Mouse (Mus musculus) heart, adult 18-20 months (tissue): ENCODE data around the gene Rai14. TPM values are rescaled to one million over a fixed set of nuclear protein-coding genes. Genes with fewer than 3 reads are reported as not detected.
"Not testable (repeated sequence)": the region's sequence is repeated elsewhere in the genome, so short reads cannot be mapped to it uniquely, and the experiment has no call there.

ENCODE experiments used
- DNase-seq, 2 experiments: peaks; one replicate each; pipeline ENCODE4 v3.0.0; 2021 to 2022; ENCODE audit warnings: mixed read lengths in 1 of 2
- total RNA-seq, 2 experiments: library from RNA; stranded (reverse); gene quantifications; 2 replicates each; pipeline ENCODE4 v1.2.3; 2021

Gene Rai14
- total RNA-seq, 2 experiments from 2014 or later: 3.6 to 3.9 TPM

DNA sequence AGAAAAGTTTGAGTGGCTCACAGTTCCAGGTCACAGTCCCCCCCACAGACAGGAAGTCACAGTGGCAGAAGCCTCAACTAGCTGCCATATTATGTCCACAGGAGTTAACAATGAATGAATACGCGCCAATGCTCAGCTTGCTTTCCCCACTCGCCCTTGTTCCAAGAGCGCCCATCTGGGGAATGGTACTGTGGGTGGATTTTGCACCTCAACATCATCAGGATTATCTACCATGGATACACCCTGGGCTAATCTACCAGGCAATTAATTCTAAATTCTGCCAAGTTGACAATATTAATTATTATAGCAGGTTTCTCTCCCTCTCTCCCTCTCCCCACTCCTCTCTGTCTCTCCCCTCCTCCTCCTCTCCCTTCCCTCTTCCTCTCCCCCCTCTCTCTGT, 105.3 kb downstream of the Rai14 start:
- DNase-seq: no peak

DNA sequence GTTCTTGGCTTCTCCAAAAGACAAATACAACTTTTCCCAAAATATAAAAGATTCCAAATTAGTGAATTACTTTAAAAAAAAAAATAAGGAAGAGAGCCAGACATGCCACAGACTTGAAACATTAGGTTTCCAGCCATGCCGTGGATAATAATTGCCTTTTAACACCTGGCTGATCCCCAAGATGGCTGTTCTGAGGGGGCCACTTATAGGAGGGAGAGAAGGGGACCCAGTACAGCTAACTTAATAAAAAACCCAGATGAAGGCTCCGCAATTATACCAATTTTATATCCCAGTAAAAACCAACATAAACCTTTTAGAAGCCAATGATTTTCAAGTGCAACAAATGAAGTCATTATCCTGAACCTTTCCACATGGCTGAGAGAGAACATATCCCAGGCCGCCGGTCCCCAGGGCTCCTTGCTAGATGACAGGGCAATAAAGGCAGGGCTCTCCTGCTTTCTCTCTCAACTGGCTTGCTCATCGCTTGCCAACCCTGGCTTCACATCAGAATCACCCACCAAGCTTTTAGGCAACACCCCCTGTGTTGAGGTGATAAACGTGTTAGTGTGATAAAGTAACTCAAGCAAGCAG, 105.8 kb downstream of the Rai14 start:
- DNase-seq: no peak

DNA sequence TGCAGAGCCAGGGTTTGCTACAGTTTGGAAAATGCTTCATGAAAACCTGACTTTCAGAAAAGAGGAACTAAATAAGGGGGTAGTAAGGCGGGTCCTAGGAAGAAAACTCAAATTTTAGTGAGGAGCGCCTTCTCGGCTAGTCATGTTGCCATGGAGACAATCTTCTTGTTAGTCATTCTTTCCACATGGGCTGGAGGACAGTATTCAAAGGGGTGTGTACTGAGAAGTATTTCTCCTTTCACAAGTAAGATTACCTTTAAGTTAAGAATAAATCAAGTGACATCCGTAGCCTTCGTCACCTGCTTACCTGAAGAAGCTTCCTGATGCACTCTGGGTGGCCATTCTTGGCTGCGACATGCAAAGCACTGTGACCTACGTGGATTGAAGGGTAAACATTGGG, 115.0 kb downstream of the Rai14 start:
- peak in 1 of 2 experiments; percentile 28 for DNase-seq

DNA sequence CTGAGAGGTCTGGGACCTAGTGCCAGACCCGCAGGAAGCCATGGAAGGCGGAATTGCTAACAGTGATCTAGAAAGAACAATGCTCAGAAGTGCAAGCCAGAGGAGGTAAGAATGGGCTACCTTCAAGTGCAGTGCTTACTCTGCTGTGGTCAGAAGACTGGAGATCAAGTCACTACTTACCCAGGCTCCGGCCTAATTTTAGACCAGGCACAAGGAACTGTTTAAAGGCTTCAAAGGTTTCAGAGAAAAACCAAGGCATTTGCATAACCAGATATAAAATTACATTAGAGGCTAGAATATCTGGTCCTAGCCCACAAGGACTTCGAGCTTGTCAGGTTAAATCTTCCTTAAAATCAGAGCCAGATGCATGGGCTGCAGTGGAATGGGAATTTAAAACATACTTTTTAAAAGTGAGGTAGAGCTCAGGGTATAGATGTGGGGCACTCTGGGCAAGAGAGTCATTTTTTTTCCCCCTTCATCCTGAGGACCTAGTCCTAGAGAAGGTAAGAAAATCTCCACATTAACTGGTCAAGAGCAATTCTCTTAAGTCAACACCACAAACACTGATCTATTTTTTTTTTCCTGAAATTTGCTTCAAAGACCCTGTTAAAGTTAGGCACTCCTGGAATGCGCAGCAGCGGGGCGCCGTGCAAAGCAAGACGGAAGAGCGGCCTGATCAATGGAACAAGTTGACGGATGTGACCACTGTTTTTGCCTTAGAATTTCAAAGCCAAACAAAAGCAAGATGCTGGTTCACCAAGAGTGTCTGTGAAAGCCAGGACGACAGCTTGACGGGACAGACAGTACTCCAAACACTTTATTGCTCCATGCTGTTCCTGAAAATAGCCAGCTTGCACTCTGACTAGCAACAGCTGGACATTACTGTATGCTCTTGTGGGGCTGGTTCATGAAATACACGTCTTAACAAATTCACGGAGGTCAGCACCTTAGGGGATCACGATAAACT, 115.9 kb downstream of the Rai14 start:
- DNase-seq: peak in 1 of 2 experiments; percentile 40

DNA sequence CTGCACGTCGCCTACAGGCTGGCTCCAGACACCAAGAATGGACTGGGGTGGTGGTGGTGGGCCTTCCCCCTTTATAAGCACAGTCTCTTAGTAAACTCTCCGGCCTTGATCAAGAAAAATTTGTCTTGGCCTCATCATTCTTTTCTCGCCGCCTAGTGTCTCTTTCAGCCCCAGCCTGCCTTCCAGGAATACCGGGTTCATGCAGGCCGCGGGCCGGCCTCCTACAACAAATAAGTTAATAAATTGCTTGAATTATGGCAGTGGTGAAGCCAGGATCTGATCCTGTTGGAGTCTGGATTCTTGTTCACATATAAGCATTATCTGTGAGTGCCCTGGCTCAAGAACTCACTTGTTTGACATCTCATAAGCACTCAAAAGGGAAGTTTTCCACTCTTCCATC, 117.6 kb downstream of the Rai14 start:
- DNase-seq: no peak

DNA sequence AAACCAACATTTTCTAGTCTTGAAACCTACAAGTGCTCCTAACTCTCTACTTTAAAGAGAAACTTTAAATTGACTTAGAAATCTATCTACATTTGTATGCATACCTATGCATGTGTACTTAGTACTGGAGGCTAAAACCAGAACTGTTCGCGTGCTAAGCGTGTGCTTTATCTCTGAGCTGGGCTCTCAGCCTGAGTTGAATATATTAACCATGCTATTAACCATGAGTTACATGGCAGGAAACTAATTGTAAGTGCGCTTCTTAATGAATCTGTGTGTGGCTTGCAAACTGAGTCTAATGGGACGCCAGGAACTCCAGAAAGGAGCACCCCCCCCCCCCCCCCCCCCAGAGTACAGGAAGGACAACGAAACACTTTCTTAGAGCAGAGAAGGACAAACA, 119.0 kb downstream of the Rai14 start:
- DNase-seq: no peak

DNA sequence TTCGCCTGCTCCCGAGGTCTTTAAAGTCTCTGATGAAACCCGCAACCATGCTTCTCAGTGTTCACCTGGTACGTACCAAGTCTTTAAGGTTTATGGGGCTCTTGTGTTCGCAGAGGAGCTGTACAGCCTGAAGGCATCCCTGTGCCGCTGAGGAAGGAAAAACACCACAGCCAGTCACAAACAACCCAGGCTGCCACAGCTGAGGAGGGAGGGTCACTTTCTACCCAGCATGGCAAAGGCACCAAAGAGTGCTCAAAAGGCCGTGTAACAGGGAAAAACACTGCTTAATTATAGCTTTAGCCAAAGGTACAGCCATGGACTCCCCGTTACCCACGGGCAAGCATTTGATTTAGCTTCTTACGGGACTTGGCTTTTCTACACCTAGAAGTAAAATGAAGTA, 119.5 kb downstream of the Rai14 start:
- DNase-seq: no peak

DNA sequence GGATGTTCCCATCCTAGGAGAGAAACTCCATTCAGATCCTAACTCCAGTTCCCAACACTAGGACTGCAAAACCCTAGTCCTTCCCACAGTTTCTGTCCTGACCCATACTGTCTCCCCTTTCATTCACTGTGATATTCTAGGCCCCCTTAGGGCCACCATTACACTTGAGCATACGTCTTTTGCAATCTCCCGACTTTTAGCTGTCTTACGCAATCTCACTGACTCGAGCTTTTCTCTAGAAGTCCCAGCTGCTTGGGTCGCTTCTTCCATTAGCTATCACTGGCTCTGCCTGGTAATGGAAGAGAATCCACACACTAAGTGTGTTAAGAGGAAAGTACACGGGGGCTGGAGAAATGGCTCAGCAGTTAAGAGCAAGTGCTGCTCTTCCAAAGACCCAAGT, 121.3 kb downstream of the Rai14 start:
- DNase-seq: no peak

DNA sequence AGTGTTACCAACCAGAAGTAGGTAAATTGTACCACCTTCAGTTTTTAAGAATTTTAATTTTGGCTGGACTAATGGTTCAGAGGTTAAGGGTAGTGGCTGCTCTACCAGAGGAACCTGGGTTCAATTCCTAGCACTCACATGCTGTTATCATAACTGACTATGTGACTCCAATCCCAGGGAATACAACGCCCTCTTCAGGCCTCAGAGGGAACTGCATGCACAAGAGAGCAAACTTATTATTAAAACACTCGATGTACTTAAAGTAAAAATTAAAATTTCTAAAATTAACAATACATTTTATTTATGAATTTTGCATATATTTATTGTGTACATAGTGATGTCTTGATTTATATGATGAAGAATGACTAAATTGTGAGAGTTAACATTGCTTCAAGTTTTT, 127.9 kb downstream of the Rai14 start:
- no peak for DNase-seq

DNA sequence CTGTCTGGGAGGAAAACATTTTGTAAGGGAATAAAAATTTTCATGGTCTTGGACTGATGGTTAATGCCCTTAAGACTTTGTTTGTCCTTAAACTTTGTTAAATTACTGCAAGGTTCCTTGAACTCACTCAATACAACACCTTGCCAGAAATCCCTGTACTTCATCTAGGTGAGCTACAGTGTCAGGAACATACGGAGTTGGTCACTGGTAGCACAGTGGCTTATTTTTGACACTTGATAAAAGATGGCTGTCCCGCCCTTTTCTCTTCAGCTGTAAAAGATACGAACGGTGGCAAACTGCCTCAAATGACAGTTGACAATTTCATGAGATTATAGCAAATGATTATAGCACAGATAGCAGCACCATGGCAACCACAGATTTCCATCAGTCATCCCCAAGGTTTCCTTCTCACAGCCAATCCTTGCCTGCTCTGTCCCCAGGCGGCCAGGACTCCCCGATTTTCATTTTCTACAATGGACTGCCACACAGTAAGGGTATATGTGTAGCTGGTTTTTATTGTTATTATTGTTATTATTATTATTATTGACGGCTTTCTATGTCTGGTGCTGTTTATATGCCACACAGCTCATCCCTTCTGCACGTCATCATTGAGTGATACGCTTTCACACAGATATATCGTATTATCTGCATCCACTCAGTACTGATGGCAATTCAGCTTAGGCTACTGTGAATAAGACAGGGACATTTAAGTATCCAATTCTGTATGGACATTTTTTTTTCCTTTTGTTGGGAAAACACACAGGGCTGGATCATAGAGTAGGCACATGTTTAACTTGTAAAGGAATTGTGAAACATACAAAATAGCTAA, 129.9 kb downstream of the Rai14 start:
- no peak for DNase-seq

DNA sequence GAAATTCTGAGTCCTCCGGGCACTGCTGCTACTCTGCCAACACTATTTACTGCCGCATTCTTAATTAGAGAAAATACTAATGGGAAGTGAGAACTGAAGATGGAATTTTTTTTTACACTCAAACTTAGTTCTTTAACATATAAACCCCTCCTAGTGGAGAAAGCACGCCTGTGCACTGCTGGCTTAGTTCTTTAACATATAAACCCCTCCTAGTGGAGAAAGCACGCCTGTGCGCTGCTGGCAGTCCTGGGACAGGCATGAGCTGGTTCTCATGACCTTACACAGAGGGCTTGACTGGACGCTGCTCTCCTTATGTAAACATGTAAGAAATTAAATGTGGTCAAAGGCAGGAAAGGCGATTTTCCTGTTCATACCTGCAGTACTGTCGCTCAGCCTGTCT, 131.0 kb downstream of the Rai14 start:
- DNase-seq: peak; percentile 46 to 52

DNA sequence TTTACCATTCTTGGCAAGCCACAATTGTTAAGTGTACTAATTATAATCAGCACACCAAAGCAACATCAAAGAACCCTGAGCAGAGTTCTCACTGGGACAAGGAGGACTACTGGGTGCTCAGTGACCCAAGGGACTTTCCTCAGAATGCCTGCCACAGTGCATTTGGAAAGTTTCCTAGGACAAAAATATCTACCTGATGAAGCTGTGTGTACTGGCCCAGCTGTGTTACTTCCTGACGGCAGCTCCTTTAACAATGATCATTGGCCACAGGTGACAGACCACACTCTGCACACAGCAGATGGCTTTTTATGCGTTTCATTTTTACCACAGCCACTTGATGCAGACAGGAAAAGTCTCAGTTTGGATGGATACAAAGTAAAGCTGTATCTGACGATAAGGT, 135.3 kb downstream of the Rai14 start:
- DNase-seq: peak in 1 of 2 experiments; percentile 7

DNA sequence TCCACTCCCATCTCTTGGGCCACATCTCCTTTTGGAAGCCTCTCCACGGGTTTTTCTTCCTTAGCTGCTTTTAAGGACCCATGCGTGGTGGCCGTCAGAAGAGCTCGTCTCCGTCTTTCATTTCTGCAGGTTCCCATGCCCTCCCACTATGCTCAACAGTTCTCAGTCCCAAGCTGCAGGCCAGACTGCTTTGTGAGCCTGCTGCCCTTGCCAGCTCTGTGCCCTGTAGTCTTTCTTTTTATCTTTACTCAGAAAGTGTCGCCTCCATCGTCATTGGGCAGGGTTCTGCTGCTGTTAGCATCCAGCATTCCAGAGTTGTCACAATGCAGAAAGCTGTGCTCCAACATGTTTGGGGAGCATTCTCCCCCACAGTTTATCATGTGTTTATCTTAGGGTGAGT, 147.9 kb downstream of the Rai14 start:
- DNase-seq: no peak

DNA sequence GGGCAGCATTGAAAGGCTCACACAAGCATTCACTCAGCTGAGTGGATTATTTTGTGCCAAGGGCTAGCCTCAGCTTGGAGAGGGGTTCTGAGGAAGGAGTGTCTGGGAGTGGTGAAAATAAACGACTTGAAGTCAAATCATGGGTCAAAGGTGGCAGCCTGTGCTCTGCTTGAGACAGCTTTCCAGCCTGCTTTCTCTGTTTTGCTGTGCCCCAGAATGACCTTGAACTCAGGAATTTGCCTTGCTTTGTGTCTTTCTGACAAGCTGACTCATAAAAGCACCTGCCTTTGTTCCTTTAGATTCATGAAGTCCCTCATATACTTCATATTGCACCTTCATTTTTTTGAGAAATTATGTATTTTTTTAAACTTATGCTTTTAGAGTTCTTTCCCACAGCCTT, 150.2 kb downstream of the Rai14 start:
- DNase-seq: no peak

DNA sequence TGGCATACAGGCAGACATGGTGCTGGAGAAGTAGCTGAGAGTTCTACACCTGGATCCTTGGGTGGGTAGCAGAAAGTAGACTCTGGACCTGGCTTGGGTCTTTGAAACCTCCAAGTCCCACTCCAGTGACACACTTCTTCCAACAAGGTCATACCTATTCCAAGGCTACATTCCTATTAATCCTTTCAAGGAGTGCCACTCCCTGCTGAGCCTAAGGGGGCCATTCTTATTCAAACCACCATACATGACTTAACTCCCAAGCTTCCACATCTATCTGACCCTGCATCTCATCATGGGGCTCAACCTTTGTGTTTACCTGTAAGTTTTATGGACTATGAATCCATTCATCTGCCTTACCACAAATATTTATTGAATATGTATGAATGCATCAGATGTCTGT, 152.1 kb downstream of the Rai14 start:
- DNase-seq: no peak

DNA sequence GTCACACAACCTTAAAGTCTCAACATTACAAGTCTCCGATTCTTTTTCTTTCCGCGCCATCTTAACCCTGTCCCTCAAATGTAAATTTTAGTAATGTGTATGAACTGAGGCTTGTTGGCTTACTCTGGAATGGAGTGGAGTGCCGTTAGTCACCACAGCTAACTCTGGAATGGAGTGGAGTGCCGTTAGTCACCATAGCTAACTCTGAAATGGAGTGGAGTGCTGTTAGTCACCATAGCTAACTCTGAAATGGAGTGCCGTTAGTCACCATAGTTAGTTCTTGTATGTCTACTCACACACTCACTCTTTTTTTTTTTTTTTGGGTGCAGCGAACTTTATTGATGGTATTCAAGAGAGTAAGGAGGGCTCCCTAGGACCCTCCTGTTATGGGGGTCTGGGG, 154.4 kb downstream of the Rai14 start:
- DNase-seq: no peak

DNA sequence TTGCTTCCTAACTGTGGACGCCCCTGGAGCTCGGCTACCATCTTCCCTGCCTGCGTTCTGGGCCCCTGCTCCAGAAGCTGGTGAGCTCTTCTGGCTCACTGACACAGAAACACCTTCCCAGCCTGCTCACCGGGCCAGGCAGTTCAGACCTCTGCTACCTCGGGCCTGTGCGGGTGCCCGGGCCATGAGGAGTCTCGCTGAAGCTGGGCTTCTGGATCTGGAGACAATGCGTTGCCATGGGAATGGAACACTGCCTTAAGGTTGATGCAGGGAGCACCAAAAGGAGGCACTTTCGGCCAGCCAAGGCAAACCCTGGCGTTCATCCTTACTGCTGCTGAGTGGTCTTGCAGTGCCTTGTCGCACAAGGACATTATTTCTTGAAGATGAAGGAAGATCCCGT, 156.0 kb downstream of the Rai14 start, which contains the start of gene Ttc23l:
Gene Ttc23l, minus strand, starts transcription at position 204 of the 400 bp plus-strand sequence.
- no peak for DNase-seq

DNA sequence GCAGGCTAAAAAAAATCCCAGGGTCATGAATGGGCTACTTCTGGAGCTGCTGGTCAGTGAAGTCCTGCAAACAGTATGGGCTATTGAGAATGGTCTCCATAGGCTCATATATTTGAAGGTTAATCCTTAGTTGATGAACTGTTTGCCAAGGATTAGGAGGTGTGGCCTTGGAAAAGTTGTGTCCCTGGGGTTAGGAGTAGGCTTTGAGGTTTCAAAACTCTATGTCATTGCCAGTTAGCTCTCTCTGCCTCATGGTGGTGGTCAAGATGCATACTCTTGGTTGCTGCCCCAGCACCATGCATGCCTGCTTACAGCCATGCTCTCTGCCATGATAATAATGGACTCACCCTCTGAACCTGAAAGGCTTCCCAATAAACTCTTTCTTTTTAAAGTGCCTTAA, 160.1 kb downstream of the Rai14 start:
- DNase-seq: no peak

DNA sequence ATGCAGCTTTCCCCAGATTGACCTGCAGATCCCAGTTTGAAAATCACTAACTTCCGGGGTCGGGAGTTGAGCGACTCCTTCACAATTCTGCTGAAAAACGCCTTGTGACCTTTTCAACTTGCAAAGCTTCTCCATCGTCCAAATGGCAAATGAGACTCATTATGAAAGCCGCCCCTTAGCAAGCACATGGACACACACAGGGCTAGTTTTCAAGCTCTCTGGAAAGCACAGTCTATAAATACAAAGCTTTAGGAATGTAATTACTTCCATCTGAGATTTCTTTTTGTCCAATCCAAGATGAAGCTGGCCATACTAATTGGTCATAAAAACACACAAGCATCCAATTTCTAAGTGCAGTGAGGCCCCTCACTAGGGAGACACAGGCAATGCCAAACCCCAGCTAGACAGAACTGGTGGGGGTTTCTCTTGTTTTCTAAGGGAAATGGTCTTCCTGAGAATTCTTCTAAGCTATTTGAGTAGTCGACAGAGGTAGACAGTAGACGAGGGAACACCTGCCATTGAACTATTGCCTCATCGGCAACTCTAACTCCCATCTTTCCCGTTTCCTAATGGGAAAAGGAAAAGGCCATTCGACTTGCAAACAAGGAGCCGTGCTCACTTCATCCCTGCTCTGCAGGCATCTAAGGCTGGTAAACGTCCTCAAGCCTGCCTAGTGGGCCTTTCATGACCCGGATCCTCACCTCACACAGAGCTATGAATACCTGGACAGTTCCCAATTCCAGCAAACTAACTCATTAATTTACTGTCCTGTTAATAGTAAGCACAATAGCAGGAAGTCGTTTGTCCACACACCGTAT, 173.9 kb downstream of the Rai14 start:
- no peak for DNase-seq

DNA sequence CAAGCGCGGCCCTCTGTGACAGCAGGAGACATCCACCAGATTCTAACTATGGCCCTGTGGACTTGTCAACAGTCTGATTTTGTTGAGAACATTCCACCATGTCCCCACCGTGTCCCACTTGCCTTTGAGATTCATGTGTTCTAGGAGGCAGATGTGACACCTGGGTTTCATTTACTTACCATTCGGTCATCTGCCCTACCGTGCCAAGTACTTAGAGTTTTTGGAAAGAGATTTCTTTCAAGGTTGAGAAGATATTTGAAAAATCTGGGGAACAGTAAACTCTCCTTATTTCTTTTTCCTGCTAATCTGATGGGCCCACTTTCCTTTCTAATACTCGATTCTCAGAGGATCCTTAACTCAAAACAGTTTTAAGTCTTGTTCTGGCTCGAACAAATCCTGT, 178.5 kb downstream of the Rai14 start:
- no peak for DNase-seq

DNA sequence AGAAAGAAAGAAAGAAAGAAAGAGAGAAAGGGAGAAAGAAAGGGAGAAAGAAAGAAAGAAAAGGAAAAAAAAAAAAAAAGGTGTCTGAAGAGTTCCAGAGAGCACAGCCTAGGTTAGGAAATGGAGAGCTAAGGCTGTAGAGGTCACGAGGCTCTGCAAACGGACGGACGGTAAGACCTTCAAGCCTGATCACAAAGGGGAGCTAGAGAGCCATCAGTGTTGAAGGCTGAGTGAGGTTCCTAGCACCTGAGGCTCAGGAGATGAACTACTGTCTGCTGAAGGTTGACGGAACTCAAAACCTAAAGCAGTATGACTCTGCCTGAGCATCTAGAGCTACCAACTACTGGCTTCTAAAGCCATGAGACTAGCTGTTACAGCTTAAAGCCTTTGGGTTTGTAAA, 179.8 kb downstream of the Rai14 start:
- no peak for DNase-seq

DNA sequence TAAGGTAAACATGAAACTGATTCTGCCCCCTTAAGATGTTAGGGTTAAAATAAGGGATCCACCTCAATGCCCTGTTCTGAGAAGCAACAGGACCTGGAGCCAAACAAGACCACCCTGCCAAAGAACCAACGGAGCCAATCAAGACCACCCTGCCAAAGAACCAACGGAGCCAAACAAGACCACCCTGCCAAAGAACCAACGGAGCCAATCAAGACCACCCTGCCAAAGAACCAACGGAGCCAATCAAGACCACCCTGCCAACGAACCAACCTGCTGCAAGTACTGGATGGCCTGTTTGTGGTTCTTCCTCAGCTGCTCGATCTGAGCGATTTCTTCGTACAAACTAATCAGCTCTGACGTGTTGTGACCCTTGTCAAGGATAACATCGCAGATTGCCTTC, 181.1 kb downstream of the Rai14 start:
- not testable (repeated sequence) for DNase-seq
